Mouse (Mus musculus) left cerebral cortex, adult 8-10 months (tissue): ENCODE results near the gene 2310011J03Rik. TPM values are rescaled to one million over a fixed set of nuclear protein-coding genes. Genes with fewer than 3 reads are reported as not detected.

Experiments
- DNase-seq, 2 experiments: peaks; one replicate each; pipeline ENCODE4 v3.0.0; 2022; ENCODE audit warnings: low spot score in 2 of 2
- total RNA-seq, 4 experiments: library from RNA; stranded (reverse); gene quantifications; 2 replicates each; pipeline ENCODE4 v1.2.4; 2022

The 2310011J03Rik gene
- total RNA-seq, 4 experiments from 2014 or later, result 25.7 to 29.0 (median 27.3) TPM

- DNase-seq, result no peak
These were observed 22.0 kb upstream of the 2310011J03Rik start for GRCm38 (mm10) chr10:80342305-80342748.

DNA sequence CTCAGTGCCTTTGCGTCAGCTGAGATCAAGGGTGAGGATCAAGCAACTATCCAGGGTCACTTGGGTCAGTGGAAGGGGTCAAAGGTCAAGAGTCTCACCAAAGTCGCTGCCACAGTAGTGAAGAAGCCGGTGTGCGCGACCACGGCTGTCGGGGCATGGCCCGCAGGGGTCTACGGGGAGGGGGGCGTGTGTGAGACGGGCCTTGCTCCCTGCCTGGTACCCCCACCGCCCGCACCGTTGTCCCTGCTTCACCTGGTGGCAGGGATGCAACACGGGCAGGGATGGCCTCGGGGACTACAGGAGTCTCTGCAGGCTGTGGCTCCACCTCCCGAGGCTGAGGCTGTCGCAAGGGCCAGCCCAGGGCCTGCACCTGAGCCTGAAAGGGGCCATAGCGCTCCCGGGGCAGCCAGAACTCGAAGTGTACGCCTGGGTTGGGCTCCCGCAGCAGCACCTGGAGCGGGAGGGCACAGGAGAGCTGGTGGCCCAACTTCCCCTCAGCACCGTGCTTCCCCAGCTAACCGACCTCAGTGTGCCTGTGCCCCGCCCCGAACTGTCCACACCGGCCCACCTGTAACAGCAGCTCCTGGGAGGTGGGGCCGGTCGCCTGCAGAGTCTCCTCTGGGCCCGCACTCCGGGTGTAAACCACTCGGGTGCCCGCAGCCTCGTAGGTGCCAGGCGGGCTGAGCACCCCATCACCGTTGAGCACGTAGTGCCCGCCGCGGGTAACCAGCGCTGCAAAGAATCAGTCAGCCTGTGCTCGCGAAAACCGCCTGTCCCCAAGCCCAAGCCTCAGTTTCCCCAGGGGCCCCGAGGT is 21.4 kb upstream of the 2310011J03Rik start:
- DNase-seq, result no peak

GRCm38 (mm10) chr10:80341026-80341425 is 20.7 kb upstream of the 2310011J03Rik start:
- DNase-seq, result no peak

GRCm38 (mm10) chr10:80339941-80340750 is 19.8 kb upstream of the 2310011J03Rik start:
- DNase-seq, result peak in 1 of 2 experiments; percentile 86

GRCm38 (mm10) chr10:80336263-80336662 is 15.9 kb upstream of the 2310011J03Rik start:
- DNase-seq, result no peak

GRCm38 (mm10) chr10:80332525-80332989 is 12.2 kb upstream of the 2310011J03Rik start:
- DNase-seq, result no peak

GRCm38 (mm10) chr10:80331636-80332524 is 11.5 kb upstream of the 2310011J03Rik start:
- DNase-seq, result no peak

- DNase-seq, result no peak
These were observed 10.6 kb upstream of the 2310011J03Rik start for GRCm38 (mm10) chr10:80330888-80331287.

DNA sequence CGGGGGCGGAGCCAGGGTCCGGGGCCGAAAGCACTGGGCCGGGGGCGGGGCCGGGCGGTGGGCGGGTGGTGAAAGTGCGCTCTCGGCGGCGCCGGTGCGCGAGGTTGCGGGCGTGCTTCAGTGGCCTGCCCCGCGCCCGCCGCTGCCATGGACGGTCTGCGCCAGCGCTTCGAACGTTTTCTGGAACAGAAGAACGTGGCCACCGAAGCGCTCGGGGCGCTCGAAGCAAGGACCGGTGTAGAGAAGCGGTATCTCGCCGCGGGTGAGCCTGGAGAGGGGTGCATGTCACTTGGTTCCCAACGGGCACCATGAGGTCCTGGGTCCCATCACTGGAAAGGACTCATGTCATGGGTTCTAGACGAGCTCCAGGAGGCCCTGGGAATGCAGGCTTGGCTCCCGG is 9.7 kb upstream of the 2310011J03Rik start:
- no peak for DNase-seq

GRCm38 (mm10) chr10:80329273-80330081 is 9.1 kb upstream of the 2310011J03Rik start, which contains the start of the genes Pcsk4 and Reep6:
Gene Pcsk4, minus strand, starts transcription at chr10:80329498.
Gene Reep6, plus strand, starts transcription at chr10:80329953.
- peak; percentile 91 to 98 for DNase-seq

- no peak for DNase-seq
These were observed 4.7 kb upstream of the 2310011J03Rik start for GRCm38 (mm10) chr10:80325045-80325444.

GRCm38 (mm10) chr10:80324120-80325037 is 4.0 kb upstream of the 2310011J03Rik start:
- DNase-seq, result no peak

- no peak for DNase-seq
These were observed 3.2 kb upstream of the 2310011J03Rik start for GRCm38 (mm10) chr10:80323261-80324119.

- DNase-seq, result no peak
These were observed 2.5 kb upstream of the 2310011J03Rik start for GRCm38 (mm10) chr10:80322811-80323211.

GRCm38 (mm10) chr10:80321670-80322581 is 1.6 kb upstream of the 2310011J03Rik start:
- no peak for DNase-seq

GRCm38 (mm10) chr10:80321014-80321669 is 805 bp upstream of the 2310011J03Rik start:
- DNase-seq, result no peak
